ENCODE assay signal across 10 mouse cellular contexts in the genomic region with DNA sequence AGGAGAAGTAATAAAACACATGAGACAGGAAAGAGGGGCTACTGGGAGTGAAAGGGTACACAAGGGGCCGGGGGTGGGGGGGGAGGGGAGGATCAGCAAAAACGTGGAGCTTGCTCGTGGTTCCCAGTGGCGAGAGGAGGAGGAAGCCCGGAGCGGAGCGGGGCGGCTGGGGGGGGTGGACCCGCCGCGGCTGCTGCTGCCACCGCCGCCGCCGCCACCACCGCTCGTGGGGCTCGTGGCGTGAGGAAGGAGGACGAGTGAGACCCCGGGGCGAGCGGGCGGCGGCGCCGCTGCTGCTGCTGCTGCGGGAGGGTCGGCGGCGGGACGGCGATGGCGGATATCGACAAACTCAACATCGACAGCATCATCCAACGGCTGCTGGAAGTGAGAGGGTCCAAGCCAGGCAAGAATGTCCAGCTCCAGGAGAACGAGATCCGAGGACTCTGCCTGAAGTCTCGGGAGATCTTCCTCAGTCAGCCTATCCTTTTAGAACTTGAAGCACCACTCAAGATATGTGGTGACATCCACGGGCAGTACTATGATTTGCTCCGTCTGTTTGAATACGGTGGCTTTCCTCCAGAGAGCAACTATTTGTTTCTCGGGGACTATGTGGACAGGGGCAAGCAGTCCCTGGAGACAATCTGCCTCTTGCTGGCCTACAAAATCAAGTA. TPM values are rescaled to one million over a fixed set of nuclear protein-coding genes. Genes with fewer than 3 reads are reported as not detected.
A peak's percentile ranks its signal among the peaks of the same experiment; 100 is the strongest.
DNase-seq lines count a peak whose midpoint lies in the region; ATAC-seq and TF ChIP-seq lines count a peak whose summit lies in the region.
"Not testable (repeated sequence)": the region's sequence is repeated elsewhere in the genome, so short reads cannot be mapped to it uniquely, and the experiment has no call there.
"Had no signal": no experiment of that assay in that cellular context is flagged by ENCODE, and none has a peak within 500 bp of the region (broad histone marks: within the 10 kb centered on the region; RNA-seq: fewer than 3 reads in every experiment).

No protein-coding gene starts in this region.

- TF ChIP-seq POLR2A in testis, adult 2 months (IDR thresholded peaks at IDR 0.05; ENCODE audit: control insufficient read depth, low read depth, low read length): not testable (repeated sequence)

- H3K9me3 ChIP-seq in forebrain, embryonic 11.5 days (ENCODE audit: control insufficient read depth, low read length); heart, embryonic 13.5 days; intestine, embryonic 14.5 days (ENCODE audit: control insufficient read depth, low read length); limb, embryonic 13.5 days; lung, postnatal 0 days (ENCODE audit: low read length); neural tube, embryonic 11.5 days (ENCODE audit: control insufficient read depth, low read length): not testable (repeated sequence)

- not testable (repeated sequence) for H3K27me3 ChIP-seq in forebrain, embryonic 11.5 days (ENCODE audit: control insufficient read depth, insufficient read depth, low read length); intestine, embryonic 14.5 days (replicated peaks; ENCODE audit: control insufficient read depth, insufficient read depth, low read length); limb, embryonic 13.5 days; lung, postnatal 0 days (replicated peaks; ENCODE audit: insufficient read depth, low read length); neural tube, embryonic 11.5 days (ENCODE audit: control insufficient read depth, insufficient read depth, low read length); testis, adult 2 months (ENCODE audit: control insufficient read depth, insufficient read depth, low read length)
- peaks cover 15% of the 10 kb centered on the region; the same call in 1 of the 2 replicates for H3K27me3 ChIP-seq in heart, embryonic 13.5 days (replicated peaks)

- H3K9ac ChIP-seq in forebrain, embryonic 11.5 days (ENCODE audit: low read length): peak overlapping the region; percentile 55
- H3K9ac ChIP-seq in heart, embryonic 13.5 days: peak overlapping the region; percentile 67; the same call in 1 of the 2 replicates
- H3K9ac ChIP-seq in intestine, embryonic 14.5 days (ENCODE audit: low read length): peak overlapping the region; percentile 30; the same call in 1 of the 2 replicates
- H3K9ac ChIP-seq in limb, embryonic 13.5 days: peak overlapping the region; percentile 62
- not testable (repeated sequence) for H3K9ac ChIP-seq in lung, postnatal 0 days (replicated peaks; ENCODE audit: low read depth)
- H3K9ac ChIP-seq in neural tube, embryonic 11.5 days (ENCODE audit: low read length): peak overlapping the region; percentile 37

- H3K27ac ChIP-seq in forebrain, embryonic 11.5 days (ENCODE audit: low read depth, low read length); heart, embryonic 13.5 days (replicated peaks); intestine, embryonic 14.5 days (ENCODE audit: low read depth); limb, embryonic 13.5 days; lung, postnatal 0 days (ENCODE audit: low read length); neural tube, embryonic 11.5 days (ENCODE audit: low read depth, low read length); testis, adult 2 months (ENCODE audit: control insufficient read depth, insufficient read depth, low read depth, low read length): not testable (repeated sequence)

- H3K4me1 ChIP-seq in forebrain, embryonic 11.5 days (replicated peaks; ENCODE audit: control insufficient read depth, insufficient read depth, low read length); heart, embryonic 13.5 days; intestine, embryonic 14.5 days (replicated peaks; ENCODE audit: control insufficient read depth, insufficient read depth, low read length); limb, embryonic 13.5 days; lung, postnatal 0 days (ENCODE audit: insufficient read depth, low read depth, low read length); neural tube, embryonic 11.5 days (ENCODE audit: control insufficient read depth, insufficient read depth, low read length); testis, adult 2 months (ENCODE audit: control insufficient read depth, insufficient read depth, low read length): not testable (repeated sequence)

- ATAC-seq in common myeloid progenitor, adult 5-6 weeks (replicated peaks; ENCODE audit: low read depth, poor library complexity, severe bottlenecking): peak; percentile 63; the same call in 1 of the 2 replicates
- peak; percentile 83 for ATAC-seq in forebrain, embryonic 11.5 days (replicated peaks; ENCODE audit: low FRiP score)
- not testable (repeated sequence) for ATAC-seq in heart, embryonic 13.5 days (ENCODE audit: extremely low read depth, insufficient number of reproducible peaks, low FRiP score, low TSS enrichment)
- peak; percentile 77; the same call in 1 of the 2 replicates for ATAC-seq in intestine, embryonic 14.5 days (replicated peaks; ENCODE audit: low FRiP score, low TSS enrichment, low read depth)
- ATAC-seq in limb, embryonic 13.5 days (ENCODE audit: low FRiP score, low read depth): peak; percentile 59; the same call in 1 of the 2 replicates
- ATAC-seq in lung, postnatal 0 days: peak; percentile 59
- peak; percentile 63 for ATAC-seq in neural tube, embryonic 11.5 days (ENCODE audit: insufficient read depth, low FRiP score, low TSS enrichment)

- TF ChIP-seq EP300 in lung, postnatal 0 days (IDR thresholded peaks at IDR 0.05): not testable (repeated sequence)

- TF ChIP-seq CTCF in lung, postnatal 0 days (IDR thresholded peaks at IDR 0.05); testis, adult 2 months (IDR thresholded peaks at IDR 0.05; ENCODE audit: control insufficient read depth, insufficient read depth, insufficient replicate concordance, low read depth, low read length): not testable (repeated sequence)

- peak; percentile 67 for DNase-seq in forebrain, embryonic 11.5 days (ENCODE audit: low spot score)
- DNase-seq in intestine, embryonic 14.5 days (ENCODE audit: low spot score); lung, postnatal 0 days (ENCODE audit: low spot score): not testable (repeated sequence)
- DNase-seq in neural tube, embryonic 11.5 days (ENCODE audit: low spot score): peak; percentile 20

- peak overlapping the region; percentile 30 for H3K4me3 ChIP-seq in forebrain, embryonic 11.5 days (ENCODE audit: low read depth, low read length)
- H3K4me3 ChIP-seq in heart, embryonic 13.5 days: peak overlapping the region; percentile 47
- H3K4me3 ChIP-seq in intestine, embryonic 14.5 days (ENCODE audit: low read depth, low read length): peak overlapping the region; percentile 25; the same call in 1 of the 2 replicates
- H3K4me3 ChIP-seq in limb, embryonic 13.5 days: peak overlapping the region; percentile 39
- H3K4me3 ChIP-seq in lung, postnatal 0 days (ENCODE audit: low read depth, low read length): peak overlapping the region; percentile 19; the same call in 1 of the 2 replicates
- H3K4me3 ChIP-seq in neural tube, embryonic 11.5 days (ENCODE audit: low read depth, low read length): peak overlapping the region; percentile 33
- H3K4me3 ChIP-seq in testis, adult 2 months (ENCODE audit: control insufficient read depth, low read depth, low read length): peak overlapping the region; percentile 13

- peak overlapping the region; percentile 41; the same call in 1 of the 2 replicates for H3K4me2 ChIP-seq in forebrain, embryonic 11.5 days (ENCODE audit: low read depth, low read length, severe bottlenecking)
- peak overlapping the region; percentile 66 for H3K4me2 ChIP-seq in heart, embryonic 13.5 days
- H3K4me2 ChIP-seq in intestine, embryonic 14.5 days (ENCODE audit: low read length): peak overlapping the region; percentile 46
- H3K4me2 ChIP-seq in limb, embryonic 13.5 days (replicated peaks): peak overlapping the region; percentile 57
- peak overlapping the region; percentile 49 for H3K4me2 ChIP-seq in lung, postnatal 0 days (replicated peaks; ENCODE audit: low read depth, low read length)
- peak overlapping the region; percentile 39 for H3K4me2 ChIP-seq in neural tube, embryonic 11.5 days (ENCODE audit: low read depth)

- not testable (repeated sequence) for H3K36me3 ChIP-seq in forebrain, embryonic 11.5 days (ENCODE audit: control insufficient read depth, insufficient read depth, low read length); heart, embryonic 13.5 days; intestine, embryonic 14.5 days (ENCODE audit: control insufficient read depth, insufficient read depth, low read length); limb, embryonic 13.5 days; lung, postnatal 0 days (ENCODE audit: insufficient read depth, low read length); neural tube, embryonic 11.5 days (ENCODE audit: control insufficient read depth, insufficient read depth, low read length); testis, adult 2 months (ENCODE audit: control insufficient read depth, insufficient read depth, low read length)

- 4% methylated on average over 26 of the region's 44 CpGs for WGBS in forebrain, embryonic 11.5 days
- WGBS in heart, embryonic 13.5 days: 3% methylated on average over 32 of the region's 44 CpGs
- 1% methylated on average over 24 of the region's 44 CpGs for WGBS in intestine, embryonic 14.5 days
- WGBS in limb, embryonic 13.5 days: 9% methylated on average over 17 of the region's 44 CpGs
- 2% methylated on average over 25 of the region's 44 CpGs for WGBS in lung, postnatal 0 days
- 5% methylated on average over 30 of the region's 44 CpGs for WGBS in neural tube, embryonic 11.5 days

RNA-seq across cellular contexts. Expression of a gene that starts 19.3 kb away (rescaled TPM):
- total RNA-seq in common myeloid progenitor, adult 5-6 weeks (2017): 124 and 137 TPM in 2 replicates
- 101 TPM in 2 replicates for polyA plus RNA-seq in forebrain, embryonic 11.5 days (2014; fragmentation: Nextera tagmentation; extraction: Ambion mirVana)
- 50.1 and 50.3 TPM in 2 replicates for polyA plus RNA-seq in heart, embryonic 13.5 days (2015; fragmentation: Nextera tagmentation; extraction: Ambion mirVana)
- 84.4 and 90.9 TPM in 2 replicates for polyA plus RNA-seq in intestine, embryonic 14.5 days (2014; fragmentation: Nextera tagmentation; extraction: Ambion mirVana)
- 76.7 and 80.2 TPM in 2 replicates for polyA plus RNA-seq in limb, embryonic 13.5 days (2015; fragmentation: Nextera tagmentation; extraction: Ambion mirVana)
- polyA plus RNA-seq in lung, postnatal 0 days (2015; fragmentation: Nextera tagmentation; extraction: Ambion mirVana): 28.5 and 30.4 TPM in 2 replicates
- 98.9 and 106 TPM in 2 replicates for polyA plus RNA-seq in neural tube, embryonic 11.5 days (2014; fragmentation: Nextera tagmentation; extraction: Ambion mirVana)
- 9.1 and 12.4 TPM in 2 replicates for polyA plus RNA-seq in testis, adult 2 months (2012; rRNA removed)

RNA-seq across cellular contexts. Expression of a gene that starts 20.8 kb away (rescaled TPM):
- total RNA-seq in common myeloid progenitor, adult 5-6 weeks (2017): 0.05 and 0.10 TPM in 2 replicates
- polyA plus RNA-seq in forebrain, embryonic 11.5 days (2014; fragmentation: Nextera tagmentation; extraction: Ambion mirVana): 0.17 and 0.84 TPM in 2 replicates
- 0.14 TPM in 1 of 2 replicates, not detected in the other for polyA plus RNA-seq in heart, embryonic 13.5 days (2015; fragmentation: Nextera tagmentation; extraction: Ambion mirVana)
- 4.9 and 7.1 TPM in 2 replicates for polyA plus RNA-seq in intestine, embryonic 14.5 days (2014; fragmentation: Nextera tagmentation; extraction: Ambion mirVana)
- 0.32 and 0.41 TPM in 2 replicates for polyA plus RNA-seq in limb, embryonic 13.5 days (2015; fragmentation: Nextera tagmentation; extraction: Ambion mirVana)
- 0.15 TPM in 1 of 2 replicates, not detected in the other for polyA plus RNA-seq in lung, postnatal 0 days (2015; fragmentation: Nextera tagmentation; extraction: Ambion mirVana)
- polyA plus RNA-seq in neural tube, embryonic 11.5 days (2014; fragmentation: Nextera tagmentation; extraction: Ambion mirVana): 0.08 and 0.37 TPM in 2 replicates
- polyA plus RNA-seq in testis, adult 2 months (2012; rRNA removed): 0.42 and 1.8 TPM in 2 replicates
- total RNA-seq: gastrocnemius, postnatal 4 days; left cerebral cortex, postnatal 10 days had no signal

RNA-seq across cellular contexts. Expression of a gene that starts 50.1 kb away (rescaled TPM):
- total RNA-seq in common myeloid progenitor, adult 5-6 weeks (2017): not detected in 2 replicates
- polyA plus RNA-seq in forebrain, embryonic 11.5 days (2014; fragmentation: Nextera tagmentation; extraction: Ambion mirVana): 0.92 and 1.7 TPM in 2 replicates
- not detected in 2 replicates for polyA plus RNA-seq in heart, embryonic 13.5 days (2015; fragmentation: Nextera tagmentation; extraction: Ambion mirVana)
- not detected in 2 replicates for polyA plus RNA-seq in intestine, embryonic 14.5 days (2014; fragmentation: Nextera tagmentation; extraction: Ambion mirVana)
- not detected in 2 replicates for polyA plus RNA-seq in limb, embryonic 13.5 days (2015; fragmentation: Nextera tagmentation; extraction: Ambion mirVana)
- polyA plus RNA-seq in lung, postnatal 0 days (2015; fragmentation: Nextera tagmentation; extraction: Ambion mirVana): not detected in 2 replicates
- polyA plus RNA-seq in neural tube, embryonic 11.5 days (2014; fragmentation: Nextera tagmentation; extraction: Ambion mirVana): not detected in 2 replicates
- polyA plus RNA-seq in testis, adult 2 months (2012; rRNA removed): not detected in 2 replicates
- total RNA-seq: gastrocnemius, postnatal 4 days; left cerebral cortex, postnatal 10 days had no signal

RNA-seq across cellular contexts. Expression of a gene that starts 53.9 kb away (rescaled TPM):
- total RNA-seq in common myeloid progenitor, adult 5-6 weeks (2017): 24.9 and 62.3 TPM in 2 replicates
- 24.9 and 27.5 TPM in 2 replicates for polyA plus RNA-seq in forebrain, embryonic 11.5 days (2014; fragmentation: Nextera tagmentation; extraction: Ambion mirVana)
- polyA plus RNA-seq in heart, embryonic 13.5 days (2015; fragmentation: Nextera tagmentation; extraction: Ambion mirVana): 15.3 TPM in 2 replicates
- 21.0 and 25.2 TPM in 2 replicates for polyA plus RNA-seq in intestine, embryonic 14.5 days (2014; fragmentation: Nextera tagmentation; extraction: Ambion mirVana)
- 24.8 and 26.2 TPM in 2 replicates for polyA plus RNA-seq in limb, embryonic 13.5 days (2015; fragmentation: Nextera tagmentation; extraction: Ambion mirVana)
- 8.3 and 9.2 TPM in 2 replicates for polyA plus RNA-seq in lung, postnatal 0 days (2015; fragmentation: Nextera tagmentation; extraction: Ambion mirVana)
- 16.3 and 27.3 TPM in 2 replicates for polyA plus RNA-seq in neural tube, embryonic 11.5 days (2014; fragmentation: Nextera tagmentation; extraction: Ambion mirVana)
- 51.7 and 58.3 TPM in 2 replicates for polyA plus RNA-seq in testis, adult 2 months (2012; rRNA removed)

RNA-seq across cellular contexts. Expression of a gene that starts 53.9 kb away (rescaled TPM):
- total RNA-seq in common myeloid progenitor, adult 5-6 weeks (2017): 16.2 and 18.6 TPM in 2 replicates
- 39.1 and 43.1 TPM in 2 replicates for polyA plus RNA-seq in forebrain, embryonic 11.5 days (2014; fragmentation: Nextera tagmentation; extraction: Ambion mirVana)
- polyA plus RNA-seq in heart, embryonic 13.5 days (2015; fragmentation: Nextera tagmentation; extraction: Ambion mirVana): 12.9 TPM in 2 replicates
- 24.2 and 27.1 TPM in 2 replicates for polyA plus RNA-seq in intestine, embryonic 14.5 days (2014; fragmentation: Nextera tagmentation; extraction: Ambion mirVana)
- polyA plus RNA-seq in limb, embryonic 13.5 days (2015; fragmentation: Nextera tagmentation; extraction: Ambion mirVana): 23.4 and 26.2 TPM in 2 replicates
- 4.9 and 5.7 TPM in 2 replicates for polyA plus RNA-seq in lung, postnatal 0 days (2015; fragmentation: Nextera tagmentation; extraction: Ambion mirVana)
- 33.2 and 33.5 TPM in 2 replicates for polyA plus RNA-seq in neural tube, embryonic 11.5 days (2014; fragmentation: Nextera tagmentation; extraction: Ambion mirVana)
- 2.1 and 3.1 TPM in 2 replicates for polyA plus RNA-seq in testis, adult 2 months (2012; rRNA removed)
